ENCODE assay signal across 8 mouse cellular contexts in genomic region chrX:13846653-13847501, GRCm38 (mm10). TPM values are rescaled to one million over a fixed set of nuclear protein-coding genes. Genes with fewer than 3 reads are reported as not detected.
DNase-seq lines count a peak whose midpoint lies in the region; ATAC-seq and TF ChIP-seq lines count a peak whose summit lies in the region.

No protein-coding gene starts in this region.

- DNase-seq in adipocyte (ENCODE audit: low spot score), result peak; percentile 91
- DNase-seq in gastrocnemius, adult 2 months, result peak; percentile 95
- DNase-seq in hindbrain, postnatal 0 days (ENCODE audit: low spot score), result peak; percentile 95
- DNase-seq in left cerebral cortex, adult 8-10 months (ENCODE audit: low spot score in 2 of 2), result peak; percentile 64 to 89
- peak; percentile 91 for DNase-seq in right cerebral cortex, adult 18-20 months
- DNase-seq in urinary bladder, adult 2 months (ENCODE audit: low spot score), result peak; percentile 72

- no peaks in the 10 kb centered on the region for H3K36me3 ChIP-seq in hindbrain, postnatal 0 days (ENCODE audit: insufficient read depth, low read length)

- intact Hi-C loops in gastrocnemius, adult 2 months (cut with DNase I), result loop anchor here (5.0 kb wide), 1 partner anchor 140 kb away; no protein-coding TSS in a partner anchor

- H3K9me3 ChIP-seq in hindbrain, postnatal 0 days (ENCODE audit: low read length), result no peaks in the 10 kb centered on the region

- no peaks in the 10 kb centered on the region for H3K27me3 ChIP-seq in hindbrain, postnatal 0 days (ENCODE audit: insufficient read depth, low read length)

- ATAC-seq in hindbrain, postnatal 0 days, result peak; percentile 95
- ATAC-seq in megakaryocyte, adult 5-6 weeks (ENCODE audit: poor library complexity, severe bottlenecking), result peak; percentile 89

- peak overlapping the region; percentile 77 for H3K9ac ChIP-seq in hindbrain, postnatal 0 days (replicated peaks; ENCODE audit: low read length)

- H3K27ac ChIP-seq in cortical plate, adult 2 months (ENCODE audit: insufficient read depth, low read length), result peak overlapping the region; percentile 94
- H3K27ac ChIP-seq in gastrocnemius, adult 2 months, result peak overlapping the region; percentile 90
- H3K27ac ChIP-seq in hindbrain, postnatal 0 days, result peak overlapping the region; percentile 93

- no peak for TF ChIP-seq CTCF in cortical plate, adult 2 months (IDR thresholded peaks at IDR 0.05; ENCODE audit: extremely low read depth, insufficient read depth, low read length)
- peak; percentile 37 for TF ChIP-seq CTCF in gastrocnemius, adult 2 months (IDR thresholded peaks at IDR 0.05)
- peak; percentile 42 for TF ChIP-seq CTCF in hindbrain, postnatal 0 days (IDR thresholded peaks at IDR 0.05; ENCODE audit: low read depth)

- no peaks in the 10 kb centered on the region for H3K4me1 ChIP-seq in cortical plate, adult 2 months (ENCODE audit: control insufficient read depth, insufficient read depth, low read length)
- no peaks in the 10 kb centered on the region for H3K4me1 ChIP-seq in hindbrain, postnatal 0 days (ENCODE audit: insufficient read depth, low read length)

- H3K4me3 ChIP-seq in cortical plate, adult 2 months (ENCODE audit: insufficient read depth, low read length), result peak overlapping the region; percentile 100
- H3K4me3 ChIP-seq in gastrocnemius, adult 2 months, result peak overlapping the region; percentile 87
- peak overlapping the region; percentile 62 for H3K4me3 ChIP-seq in hindbrain, postnatal 0 days (ENCODE audit: low read length)

- TF ChIP-seq POLR2A in cortical plate, adult 2 months (IDR thresholded peaks at IDR 0.05; ENCODE audit: extremely low read depth, insufficient read depth, low read length), result peak; percentile 46; the same call in 1 of the 2 replicates

- 30% methylated on average over 48 of the region's 59 CpGs for WGBS in hindbrain, postnatal 0 days

- H3K4me2 ChIP-seq in hindbrain, postnatal 0 days (ENCODE audit: low read depth, low read length), result peak overlapping the region; percentile 55

RNA-seq across cellular contexts. Expression of gene Cask, which starts 4.3 kb away (rescaled TPM):
- polyA plus RNA-seq in cortical plate, adult 2 months (2012; rRNA removed), result 31.3 and 32.6 TPM in 2 replicates
- 10 to 100 TPM; 11.0 to 14.7 TPM for total RNA-seq in gastrocnemius, adult 2 months (2021)
- 97.0 and 176 TPM in 2 replicates for total RNA-seq in hindbrain, postnatal 0 days (2014; rRNA removed)
- polyA plus RNA-seq in hindbrain, postnatal 0 days (2015; fragmentation: Nextera tagmentation; extraction: Ambion mirVana), result 66.7 and 70.8 TPM in 2 replicates
- 100 to 1,000 TPM; 102 to 113 (median 107) TPM for total RNA-seq in left cerebral cortex, adult 8-10 months (2022)
- total RNA-seq in megakaryocyte, adult 5-6 weeks (2015), result 40.1 and 50.7 TPM in 2 replicates
- total RNA-seq in megakaryocyte, adult 5-6 weeks (2017), result 52.3 and 66.0 TPM in 2 replicates
- polyA plus RNA-seq in urinary bladder, adult 2 months (2012; rRNA removed), result 17.4 and 18.8 TPM in 2 replicates

Comparison
In these comparisons a context has a peak if more than half of its experiments do, and no peak if none do; other contexts are left out.
1. Peak in every context shown above with its lines: DNase-seq, ATAC-seq, H3K4me3 ChIP-seq and H3K27ac ChIP-seq.